Mouse (Mus musculus): ENCODE data around the gene Igfals. TPM values are rescaled to one million over a fixed set of nuclear protein-coding genes. Genes with fewer than 3 reads are reported as not detected.

Gene Igfals
- 0.28 TPM in 1 of 2 replicates, not detected in the other for polyA plus RNA-seq (2015; fragmentation: Nextera tagmentation; extraction: Ambion mirVana)

DNA sequence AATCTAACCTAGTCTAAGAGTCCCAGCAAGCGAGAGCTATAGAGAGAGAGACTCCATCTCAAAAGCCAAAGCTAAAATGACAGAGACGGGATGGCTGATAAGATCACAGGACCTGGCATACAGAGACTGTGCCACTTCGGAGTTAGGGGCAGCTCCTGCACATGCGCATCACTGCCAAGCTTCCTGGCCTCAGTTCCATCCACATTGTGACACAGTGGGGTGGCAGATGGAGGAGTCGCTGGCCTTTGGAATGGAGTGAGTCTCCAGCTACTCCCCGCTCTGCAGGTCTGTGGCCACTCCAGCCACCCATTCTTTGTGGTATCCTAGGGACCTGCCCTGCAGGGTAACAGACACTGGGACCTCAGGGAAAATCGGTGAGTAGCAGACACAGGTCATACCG is at the start of gene Igfals:
Igfals (plus strand) TSS at position 222 of the 400 bp plus-strand sequence.
- H3K9me3 ChIP-seq = no peaks in the 10 kb centered on the region
- H3K4me1 ChIP-seq (replicated peaks) = no peaks in the 10 kb centered on the region
- H3K4me3 ChIP-seq (replicated peaks) = no peak within 1 kb of the TSS
- H3K36me3 ChIP-seq = peaks cover 50% of the 10 kb centered on the region
- ATAC-seq = no peak
- WGBS = 89% methylated on average over 8 of the region's 8 CpGs
- no peak within 1 kb of the TSS for H3K9ac ChIP-seq (replicated peaks)
- H3K4me2 ChIP-seq (replicated peaks) = no peak within 1 kb of the TSS
- H3K27ac ChIP-seq = no peak within 1 kb of the TSS
- H3K27me3 ChIP-seq = no peaks in the 10 kb centered on the region

- no peak for ATAC-seq
- Histone ChIP-seq H3K4me2 (replicated peaks) (no peak overlapping the region), H3K36me3 (no peaks in the 10 kb centered on the region), H3K9ac (replicated peaks) (no peak overlapping the region), H3K27me3 (no peaks in the 10 kb centered on the region), H3K4me3 (replicated peaks) (no peak overlapping the region), H3K4me1 (replicated peaks) (no peaks in the 10 kb centered on the region), H3K27ac (no peak overlapping the region), H3K9me3 (no peaks in the 10 kb centered on the region)
- WGBS = 47% methylated on average over 1 of the region's 1 CpGs
These were observed 48.3 kb upstream of the Igfals start for GRCm38 (mm10) chr17:24817503-24817902.

GRCm38 (mm10) chr17:24818172-24818571 is 47.6 kb upstream of the Igfals start:
- Histone ChIP-seq H3K9me3 (no peaks in the 10 kb centered on the region), H3K27me3 (no peaks in the 10 kb centered on the region), H3K9ac (replicated peaks) (no peak overlapping the region), H3K36me3 (no peaks in the 10 kb centered on the region), H3K27ac (no peak overlapping the region), H3K4me3 (replicated peaks) (no peak overlapping the region), H3K4me2 (replicated peaks) (no peak overlapping the region), H3K4me1 (replicated peaks) (no peaks in the 10 kb centered on the region)
- no peak for ATAC-seq
- WGBS = 54% methylated on average over 6 of the region's 6 CpGs

DNA sequence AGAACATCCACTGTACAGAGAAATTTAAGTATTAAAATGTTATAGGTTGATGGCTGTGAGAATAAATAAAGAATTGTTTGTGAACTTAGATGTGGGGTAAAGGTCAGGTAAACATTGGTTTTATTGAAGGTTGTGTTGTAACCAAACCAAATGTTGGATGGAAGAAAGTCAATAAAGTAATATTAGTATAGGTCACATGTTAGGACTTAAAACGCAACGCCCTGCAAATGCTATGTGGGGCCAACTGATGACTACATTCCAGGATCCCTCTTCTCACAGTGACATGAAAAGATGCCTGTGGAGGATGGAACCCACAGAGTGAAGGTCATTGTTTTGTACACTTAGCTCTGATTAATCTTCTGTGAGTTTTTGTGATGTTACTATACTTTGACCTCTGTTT is 46.3 kb upstream of the Igfals start:
- no peaks in the 10 kb centered on the region for H3K4me1 ChIP-seq (replicated peaks)
- H3K9ac ChIP-seq (replicated peaks) = no peak overlapping the region
- WGBS = 64% methylated on average over 2 of the region's 2 CpGs
- H3K36me3 ChIP-seq = no peaks in the 10 kb centered on the region
- H3K9me3 ChIP-seq = no peaks in the 10 kb centered on the region
- no peaks in the 10 kb centered on the region for H3K27me3 ChIP-seq
- no peak overlapping the region for H3K4me2 ChIP-seq (replicated peaks)
- no peak for ATAC-seq
- H3K27ac ChIP-seq = no peak overlapping the region
- H3K4me3 ChIP-seq (replicated peaks) = no peak overlapping the region

DNA sequence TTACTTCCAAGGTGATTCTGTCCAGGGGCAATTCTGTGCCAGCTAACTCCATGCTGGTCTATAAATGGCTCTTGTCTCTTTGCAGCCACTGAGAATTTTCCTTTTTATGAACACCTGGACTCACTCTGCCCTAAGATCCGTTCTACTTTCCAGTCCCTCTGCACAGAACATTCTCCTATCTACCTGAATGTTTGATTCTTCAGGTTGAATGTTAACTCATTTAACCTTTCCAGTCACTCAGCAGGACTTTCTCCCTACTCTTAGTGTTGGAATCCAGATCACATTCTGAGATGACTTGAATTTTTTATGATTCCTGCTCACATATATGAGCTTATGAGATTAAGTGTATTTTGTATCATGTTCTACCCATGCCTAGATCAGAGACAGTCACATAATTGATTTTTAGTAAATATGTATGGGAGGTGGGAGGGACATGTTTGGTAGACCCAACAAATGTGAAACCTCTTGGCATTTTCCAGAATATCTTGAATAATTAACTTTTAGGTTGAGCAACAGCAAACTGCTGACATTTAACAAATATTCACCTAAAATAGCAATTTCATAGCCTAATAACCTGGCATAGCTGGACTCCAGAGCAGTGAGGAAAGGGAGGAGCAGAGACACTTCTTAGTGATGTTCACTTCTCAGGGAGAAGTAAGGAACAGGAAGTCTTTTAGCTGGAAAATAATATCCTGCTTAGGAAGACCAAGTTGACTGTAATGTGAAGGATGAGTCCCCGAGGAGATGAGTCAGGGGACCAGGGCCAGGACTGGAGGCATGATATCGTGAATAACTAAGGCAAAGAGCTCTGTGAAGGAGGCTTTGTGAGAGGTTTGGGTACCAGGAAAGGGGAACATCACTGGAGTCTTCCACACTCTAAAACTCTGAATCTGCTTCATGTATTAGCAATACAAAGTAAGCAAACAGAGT is 44.2 kb upstream of the Igfals start:
- no peak overlapping the region for H3K4me3 ChIP-seq (replicated peaks)
- ATAC-seq = no peak
- H3K9ac ChIP-seq (replicated peaks) = no peak overlapping the region
- no peaks in the 10 kb centered on the region for H3K27me3 ChIP-seq
- no peak overlapping the region for H3K4me2 ChIP-seq (replicated peaks)
- no peaks in the 10 kb centered on the region for H3K9me3 ChIP-seq
- no peaks in the 10 kb centered on the region for H3K36me3 ChIP-seq
- 60% methylated on average over 3 of the region's 3 CpGs for WGBS
- no peak overlapping the region for H3K27ac ChIP-seq
- H3K4me1 ChIP-seq (replicated peaks) = no peaks in the 10 kb centered on the region

GRCm38 (mm10) chr17:24839842-24840241 is 26.0 kb upstream of the Igfals start, which contains the start of gene Hagh:
Gene Hagh, plus strand, starts transcription at chr17:24840143.
- Histone ChIP-seq H3K4me1 (replicated peaks) (no peaks in the 10 kb centered on the region), H3K27me3 (peaks cover 18% of the 10 kb centered on the region; the same call in 1 of the 2 replicates), H3K4me2 (replicated peaks) (no peak within 1 kb of the TSS), H3K36me3 (no peaks in the 10 kb centered on the region), H3K4me3 (replicated peaks) (no peak within 1 kb of the TSS), H3K27ac (no peak within 1 kb of the TSS), H3K9ac (replicated peaks) (no peak within 1 kb of the TSS), H3K9me3 (no peaks in the 10 kb centered on the region)
- WGBS = 71% methylated on average over 8 of the region's 8 CpGs
- no peak for ATAC-seq

DNA sequence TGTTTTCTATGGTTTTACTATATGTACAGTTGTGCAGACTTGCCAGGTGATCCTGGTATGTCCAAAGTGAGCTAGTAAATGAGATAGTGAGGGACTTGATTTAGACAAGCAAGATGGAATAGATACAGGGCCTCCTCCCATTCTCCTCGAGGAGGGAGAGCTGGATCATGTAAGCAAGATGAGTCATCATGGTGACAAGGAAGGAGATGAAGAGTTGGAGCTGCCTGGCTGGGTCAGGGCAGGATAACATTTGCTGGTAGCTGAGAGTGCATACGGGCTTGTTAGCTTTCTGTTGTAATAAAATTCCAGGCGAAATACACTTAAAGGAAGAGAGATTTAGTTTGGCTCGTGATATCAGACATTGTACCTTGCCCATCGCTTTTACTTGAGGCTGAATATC is 25.5 kb upstream of the Igfals start:
- no peak for ATAC-seq
- no peak overlapping the region for H3K4me2 ChIP-seq (replicated peaks)
- H3K36me3 ChIP-seq = no peaks in the 10 kb centered on the region
- H3K9ac ChIP-seq (replicated peaks) = no peak overlapping the region
- H3K4me1 ChIP-seq (replicated peaks) = no peaks in the 10 kb centered on the region
- H3K27ac ChIP-seq = no peak overlapping the region
- H3K4me3 ChIP-seq (replicated peaks) = no peak overlapping the region
- WGBS = 69% methylated on average over 5 of the region's 5 CpGs
- no peaks in the 10 kb centered on the region for H3K9me3 ChIP-seq
- peaks cover 18% of the 10 kb centered on the region; the same call in 1 of the 2 replicates for H3K27me3 ChIP-seq

DNA sequence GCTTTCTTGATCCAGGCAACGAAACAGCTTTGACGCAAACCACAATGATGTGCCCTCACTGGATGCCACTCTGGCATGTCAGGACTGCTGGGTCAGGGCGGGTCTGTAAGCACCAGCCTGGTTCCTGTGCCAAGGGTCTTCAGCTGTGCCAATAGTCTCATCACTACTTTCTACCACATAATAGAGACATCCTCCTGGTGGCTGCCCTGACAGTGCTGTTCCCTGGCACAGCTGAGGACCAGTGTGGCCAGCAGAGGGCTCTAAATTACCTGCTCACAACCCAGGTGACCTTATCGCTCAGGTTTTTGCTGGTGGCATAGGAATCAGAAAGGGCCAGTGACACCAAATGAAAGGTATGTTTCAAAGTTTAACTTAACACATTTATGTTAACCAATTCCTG is 24.7 kb upstream of the Igfals start:
- ATAC-seq = no peak
- no peak overlapping the region for H3K4me3 ChIP-seq (replicated peaks)
- H3K27ac ChIP-seq = no peak overlapping the region
- no peaks in the 10 kb centered on the region for H3K9me3 ChIP-seq
- no peaks in the 10 kb centered on the region for H3K4me1 ChIP-seq (replicated peaks)
- 58% methylated on average over 4 of the region's 4 CpGs for WGBS
- H3K36me3 ChIP-seq = no peaks in the 10 kb centered on the region
- H3K4me2 ChIP-seq (replicated peaks) = no peak overlapping the region
- H3K9ac ChIP-seq (replicated peaks) = no peak overlapping the region
- H3K27me3 ChIP-seq = peaks cover 18% of the 10 kb centered on the region; the same call in 1 of the 2 replicates

- Histone ChIP-seq H3K4me3 (replicated peaks) (no peak overlapping the region), H3K27me3 (peaks cover 12% of the 10 kb centered on the region; the same call in 1 of the 2 replicates), H3K9me3 (no peaks in the 10 kb centered on the region), H3K36me3 (no peaks in the 10 kb centered on the region), H3K27ac (no peak overlapping the region), H3K4me1 (replicated peaks) (no peaks in the 10 kb centered on the region), H3K4me2 (replicated peaks) (no peak overlapping the region), H3K9ac (replicated peaks) (no peak overlapping the region)
- WGBS = 58% methylated on average over 2 of the region's 2 CpGs
- no peak for ATAC-seq
These were observed 23.2 kb upstream of the Igfals start for GRCm38 (mm10) chr17:24842631-24843030.

GRCm38 (mm10) chr17:24844525-24844924 is 21.3 kb upstream of the Igfals start:
- no peak overlapping the region for H3K4me3 ChIP-seq (replicated peaks)
- H3K36me3 ChIP-seq = no peaks in the 10 kb centered on the region
- peaks cover 12% of the 10 kb centered on the region; the same call in 1 of the 2 replicates for H3K27me3 ChIP-seq
- no peak overlapping the region for H3K9ac ChIP-seq (replicated peaks)
- no peak for ATAC-seq
- H3K9me3 ChIP-seq = no peaks in the 10 kb centered on the region
- whole genome bisulfite sequencing = 55% methylated on average over 9 of the region's 9 CpGs
- no peak overlapping the region for H3K27ac ChIP-seq
- no peak overlapping the region for H3K4me2 ChIP-seq (replicated peaks)
- H3K4me1 ChIP-seq (replicated peaks) = peaks cover 13% of the 10 kb centered on the region

GRCm38 (mm10) chr17:24847386-24847785 is 18.4 kb upstream of the Igfals start:
- Histone ChIP-seq H3K9ac (replicated peaks) (no peak overlapping the region), H3K9me3 (no peaks in the 10 kb centered on the region), H3K4me3 (replicated peaks) (no peak overlapping the region), H3K36me3 (no peaks in the 10 kb centered on the region), H3K4me2 (replicated peaks) (no peak overlapping the region), H3K27ac (no peak overlapping the region), H3K4me1 (replicated peaks) (peaks cover 25% of the 10 kb centered on the region), H3K27me3 (peaks cover 14% of the 10 kb centered on the region)
- ATAC-seq = no peak
- 94% methylated on average over 1 of the region's 1 CpGs for WGBS

GRCm38 (mm10) chr17:24848600-24849031 is 17.2 kb upstream of the Igfals start:
- no peak overlapping the region for H3K9ac ChIP-seq (replicated peaks)
- H3K4me3 ChIP-seq (replicated peaks) = peak overlapping the region; percentile 81; the same call in 1 of the 2 replicates
- H3K36me3 ChIP-seq = peaks cover 10% of the 10 kb centered on the region
- ATAC-seq = no peak
- no peak overlapping the region for H3K27ac ChIP-seq
- H3K4me2 ChIP-seq (replicated peaks) = peak overlapping the region; percentile 94
- peaks cover 25% of the 10 kb centered on the region for H3K4me1 ChIP-seq (replicated peaks)
- H3K9me3 ChIP-seq = no peaks in the 10 kb centered on the region
- peaks cover 14% of the 10 kb centered on the region for H3K27me3 ChIP-seq
